Mouse (Mus musculus) kidney, embryonic 15.5 days (tissue): Measurements from ENCODE around the gene Prkag3. TPM values are rescaled to one million over a fixed set of nuclear protein-coding genes. Genes with fewer than 3 reads are reported as not detected.

ENCODE experiments used
- ATAC-seq: fragments of 200-750 bp; cut with Nextera tagmentation; replicated peaks from 2 replicates; pipeline ENCODE4 v1.8.0; 2017; ENCODE audit warnings: moderate TSS enrichment; ENCODE audit not compliant: low FRiP score
- H3K27ac ChIP-seq: fragments of 300-500 bp; sonication (generic); 2 replicates; pipeline ENCODE4 v1.5.1; 2015; ENCODE audit warnings: mild to moderate bottlenecking, inconsistent platforms
- H3K27me3 ChIP-seq: fragments of 300-500 bp; sonication (generic); 2 replicates; pipeline ENCODE4 v1.6.1; 2015; ENCODE audit warnings: inconsistent platforms
- H3K36me3 ChIP-seq: fragments of 300-500 bp; sonication (generic); 2 replicates; pipeline ENCODE4 v1.6.1; 2015; ENCODE audit warnings: inconsistent platforms
- H3K4me1 ChIP-seq: fragments of 300-500 bp; sonication (generic); 2 replicates; pipeline ENCODE4 v1.6.1; 2015; ENCODE audit warnings: inconsistent platforms
- H3K4me2 ChIP-seq: fragments of 300-500 bp; sonication (generic); 2 replicates; pipeline ENCODE4 v1.6.1; 2015; ENCODE audit warnings: moderate library complexity, mild to moderate bottlenecking, inconsistent platforms
- H3K4me3 ChIP-seq: fragments of 300-500 bp; sonication (generic); replicated peaks from 2 replicates; pipeline ENCODE4 v1.5.1; 2015; ENCODE audit warnings: mild to moderate bottlenecking, inconsistent platforms
- H3K9ac ChIP-seq: fragments of 300-500 bp; sonication (generic); 2 replicates; pipeline ENCODE4 v1.6.1; 2015; ENCODE audit warnings: mild to moderate bottlenecking, inconsistent platforms
- H3K9me3 ChIP-seq: fragments of 300-500 bp; sonication (generic); replicated peaks from 2 replicates; pipeline ENCODE4 v1.6.1; 2016; ENCODE audit warnings: inconsistent platforms
- WGBS: fragments of 180-500 bp; shearing (Covaris S2); methylation state at CpG from one replicate; pipeline ENCODE4 v1.1.7; 2015; ENCODE audit warnings: mixed read lengths; 5-methylcytosine and 5-hydroxymethylcytosine counted together
- polyA plus RNA-seq: library from polyadenylated mRNA; unstranded; fragments of >200 nt; fragmentation: Nextera tagmentation; extraction: Ambion mirVana; gene quantifications from 2 replicates; pipeline ENCODE4 v1.2.1, GENCODE M21; 2015

Gene Prkag3
- polyA plus RNA-seq, 1 experiment from 2014 or later, result 0.44 TPM

DNA sequence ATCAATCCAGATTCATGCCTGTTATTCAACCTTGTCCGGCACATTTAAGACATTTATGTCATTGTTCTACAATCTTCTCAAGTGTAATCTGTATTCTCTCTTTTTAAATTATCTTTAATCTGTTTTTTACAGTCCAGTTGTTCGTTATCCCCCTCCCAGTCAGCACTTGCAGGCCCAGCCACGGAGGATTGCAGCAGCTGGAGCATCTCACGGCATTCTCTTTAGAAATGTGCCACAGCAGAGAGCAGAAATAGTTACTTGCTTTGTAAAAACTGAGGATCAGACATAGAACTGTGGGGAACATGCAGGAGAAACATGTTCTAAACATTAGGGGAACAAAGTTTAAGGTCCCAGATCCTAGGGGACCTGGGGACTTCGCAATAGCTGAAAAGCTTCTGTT is 44.0 kb downstream of the Prkag3 start:
- no peak overlapping the region for H3K4me2 ChIP-seq
- H3K9ac ChIP-seq, result no peak overlapping the region
- 44% methylated on average over 5 of the region's 5 CpGs for WGBS
- H3K4me3 ChIP-seq, result no peak overlapping the region
- no peak for ATAC-seq
- no peaks in the 10 kb centered on the region for H3K9me3 ChIP-seq
- H3K27me3 ChIP-seq, result no peaks in the 10 kb centered on the region
- H3K27ac ChIP-seq, result peak overlapping the region; percentile 65
- H3K36me3 ChIP-seq, result peaks cover 20% of the 10 kb centered on the region
- 0 out of 2 replicates have a peak, but pooled peaks cover 3% of the 10 kb centered on the region for H3K4me1 ChIP-seq

DNA sequence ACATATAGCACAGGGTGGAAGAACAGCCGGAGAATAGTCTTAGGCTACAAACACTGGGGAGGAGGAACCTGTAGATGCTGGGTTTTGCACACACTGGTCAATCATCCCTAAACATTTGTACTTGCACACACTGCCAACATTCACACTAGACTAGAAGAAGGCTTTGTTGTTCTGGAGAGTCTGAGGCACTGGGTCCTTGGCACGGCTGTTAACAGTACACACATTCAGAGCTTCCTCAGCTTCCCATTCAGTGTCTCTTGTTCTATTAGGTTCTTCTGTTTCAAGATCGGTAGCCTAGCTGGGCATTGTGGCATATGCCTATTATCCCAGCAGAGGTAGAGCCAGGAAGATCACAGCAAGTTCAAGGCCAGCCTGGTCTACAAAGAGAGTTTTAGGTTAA is 44.9 kb downstream of the Prkag3 start:
- Histone ChIP-seq H3K27me3 (no peaks in the 10 kb centered on the region), H3K9me3 (no peaks in the 10 kb centered on the region), H3K9ac (no peak overlapping the region), H3K4me2 (no peak overlapping the region), H3K36me3 (peaks cover 28% of the 10 kb centered on the region), H3K27ac (0 out of 2 replicates have a peak overlapping the region, but pooled peaks have one; percentile 18), H3K4me1 (0 out of 2 replicates have a peak, but pooled peaks cover 3% of the 10 kb centered on the region), H3K4me3 (no peak overlapping the region)
- ATAC-seq, result no peak
- WGBS, result 80% methylated on average over 3 of the region's 3 CpGs

DNA sequence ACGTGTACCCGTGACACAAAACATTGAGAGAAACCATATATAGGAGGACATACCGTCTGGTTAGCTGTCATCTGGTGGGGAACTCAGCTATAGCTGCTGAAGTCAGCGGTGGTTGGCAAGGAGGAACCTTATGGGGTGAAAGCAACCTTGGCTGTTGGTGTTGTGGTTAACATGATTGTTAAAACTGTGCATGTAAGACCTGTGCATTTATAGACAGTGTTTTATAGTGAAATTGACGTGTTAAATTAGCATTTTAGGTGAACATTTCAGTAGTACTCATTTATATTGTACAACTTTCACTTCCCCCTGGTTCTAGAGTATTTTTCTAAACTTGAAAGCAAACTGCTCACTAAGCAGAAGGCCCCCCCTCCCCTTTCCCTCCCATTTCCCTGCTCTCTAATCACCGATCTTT is 46.9 kb downstream of the Prkag3 start:
- Histone ChIP-seq H3K4me3 (no peak overlapping the region), H3K27ac (no peak overlapping the region), H3K9ac (no peak overlapping the region), H3K4me2 (no peak overlapping the region), H3K36me3 (peaks cover 48% of the 10 kb centered on the region), H3K27me3 (no peaks in the 10 kb centered on the region), H3K9me3 (no peaks in the 10 kb centered on the region), H3K4me1 (0 out of 2 replicates have a peak, but pooled peaks cover 3% of the 10 kb centered on the region)
- WGBS, result 88% methylated on average over 6 of the region's 6 CpGs
- no peak for ATAC-seq

DNA sequence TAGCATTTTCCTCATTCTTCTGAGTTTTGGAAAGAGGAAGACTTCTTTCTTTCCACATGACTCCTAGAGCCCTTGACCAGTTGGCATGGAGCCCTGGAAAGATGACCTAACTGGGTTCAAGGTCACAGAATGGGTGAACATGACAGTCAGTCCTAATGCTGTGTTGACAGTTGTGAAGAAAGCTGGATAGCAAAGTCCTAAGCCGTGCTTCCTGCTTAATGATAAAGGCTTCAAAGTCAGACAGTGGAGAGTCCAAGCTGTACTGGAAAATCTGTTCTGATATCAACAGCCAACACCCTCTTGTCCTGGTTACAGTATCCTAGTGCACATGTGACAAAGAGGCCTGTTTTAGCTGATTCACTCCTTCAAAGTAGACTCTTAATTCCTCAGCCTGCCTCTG is 50.2 kb downstream of the Prkag3 start:
- no peaks in the 10 kb centered on the region for H3K9me3 ChIP-seq
- H3K27ac ChIP-seq, result no peak overlapping the region
- no peak overlapping the region for H3K4me2 ChIP-seq
- ATAC-seq, result no peak
- no peak overlapping the region for H3K4me3 ChIP-seq
- WGBS, result 86% methylated on average over 1 of the region's 1 CpGs
- peaks cover 81% of the 10 kb centered on the region for H3K36me3 ChIP-seq
- H3K9ac ChIP-seq, result no peak overlapping the region
- no peaks in the 10 kb centered on the region for H3K27me3 ChIP-seq
- no peaks in the 10 kb centered on the region for H3K4me1 ChIP-seq

DNA sequence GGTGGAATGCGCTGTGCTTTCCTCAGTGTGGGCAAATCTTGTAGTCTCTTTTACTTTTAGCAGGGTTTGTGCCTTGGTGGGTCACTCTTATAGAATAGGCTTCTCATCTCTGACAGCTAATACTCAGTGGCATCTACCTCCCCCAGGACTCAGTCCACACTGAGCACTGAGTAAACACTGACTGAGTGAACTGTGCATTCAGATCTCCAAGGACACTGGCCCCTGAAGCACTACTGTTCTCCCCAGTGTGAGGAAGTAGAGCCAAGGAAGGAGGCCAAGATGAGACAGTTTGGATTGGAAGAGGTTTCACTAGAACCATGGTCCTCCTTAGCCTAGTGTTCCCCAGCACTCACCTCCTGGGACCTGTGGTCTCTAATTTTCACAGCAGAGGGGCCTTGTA is 50.7 kb downstream of the Prkag3 start:
- no peaks in the 10 kb centered on the region for H3K9me3 ChIP-seq
- no peaks in the 10 kb centered on the region for H3K27me3 ChIP-seq
- ATAC-seq, result no peak
- no peak overlapping the region for H3K9ac ChIP-seq
- H3K4me3 ChIP-seq, result no peak overlapping the region
- 93% methylated on average over 1 of the region's 1 CpGs for WGBS
- no peaks in the 10 kb centered on the region for H3K4me1 ChIP-seq
- H3K4me2 ChIP-seq, result no peak overlapping the region
- no peak overlapping the region for H3K27ac ChIP-seq
- peaks cover 85% of the 10 kb centered on the region for H3K36me3 ChIP-seq

DNA sequence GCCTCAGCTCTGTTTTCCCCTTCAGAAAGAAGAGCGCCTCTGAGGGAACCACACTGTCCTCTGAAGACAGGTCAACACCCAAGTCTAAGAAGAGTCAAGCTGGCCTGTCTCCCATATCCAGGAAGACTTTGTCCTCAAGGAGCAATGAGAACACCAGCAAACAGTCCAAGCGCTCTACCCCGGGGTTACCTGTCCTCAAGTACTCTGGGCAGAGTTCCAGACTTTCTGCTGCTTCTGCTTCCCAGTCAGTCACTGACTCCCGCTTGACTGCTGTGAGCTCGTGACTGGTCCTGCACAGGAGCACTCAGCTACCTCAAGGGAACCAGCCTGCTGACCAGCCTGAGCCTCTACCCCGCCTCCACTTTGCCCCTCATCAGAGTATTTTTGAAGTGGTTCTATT is 51.6 kb downstream of the Prkag3 start:
- WGBS, result 89% methylated on average over 6 of the region's 6 CpGs
- H3K4me2 ChIP-seq, result no peak overlapping the region
- H3K36me3 ChIP-seq, result peaks cover 82% of the 10 kb centered on the region
- no peaks in the 10 kb centered on the region for H3K4me1 ChIP-seq
- no peak for ATAC-seq
- no peaks in the 10 kb centered on the region for H3K27me3 ChIP-seq
- H3K4me3 ChIP-seq, result no peak overlapping the region
- H3K9me3 ChIP-seq, result no peaks in the 10 kb centered on the region
- H3K9ac ChIP-seq, result no peak overlapping the region
- H3K27ac ChIP-seq, result no peak overlapping the region

DNA sequence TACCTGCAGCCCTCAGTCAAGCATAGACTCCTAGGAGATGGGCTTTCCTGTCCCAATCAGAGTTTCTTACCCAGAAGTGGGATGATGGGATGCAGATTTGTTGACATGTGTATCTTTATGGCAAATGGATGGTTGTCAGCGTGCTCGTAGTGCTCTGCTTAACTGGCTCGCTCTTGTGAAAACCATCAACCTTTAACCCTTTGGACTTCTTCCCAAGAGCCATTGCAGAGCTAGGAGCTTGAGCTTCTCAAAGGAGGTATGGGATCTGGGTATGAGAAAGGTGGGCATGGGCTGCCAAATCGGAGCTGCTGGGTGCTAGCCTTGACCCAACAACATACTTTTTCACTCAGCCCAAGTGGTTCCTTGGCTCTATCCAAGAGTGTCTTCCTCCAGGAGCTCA is 53.2 kb downstream of the Prkag3 start:
- H3K9me3 ChIP-seq, result no peaks in the 10 kb centered on the region
- no peaks in the 10 kb centered on the region for H3K27me3 ChIP-seq
- no peak for ATAC-seq
- no peak overlapping the region for H3K4me2 ChIP-seq
- WGBS, result 91% methylated on average over 4 of the region's 4 CpGs
- H3K27ac ChIP-seq, result no peak overlapping the region
- no peak overlapping the region for H3K4me3 ChIP-seq
- no peak overlapping the region for H3K9ac ChIP-seq
- peaks cover 90% of the 10 kb centered on the region for H3K36me3 ChIP-seq
- H3K4me1 ChIP-seq, result no peaks in the 10 kb centered on the region

DNA sequence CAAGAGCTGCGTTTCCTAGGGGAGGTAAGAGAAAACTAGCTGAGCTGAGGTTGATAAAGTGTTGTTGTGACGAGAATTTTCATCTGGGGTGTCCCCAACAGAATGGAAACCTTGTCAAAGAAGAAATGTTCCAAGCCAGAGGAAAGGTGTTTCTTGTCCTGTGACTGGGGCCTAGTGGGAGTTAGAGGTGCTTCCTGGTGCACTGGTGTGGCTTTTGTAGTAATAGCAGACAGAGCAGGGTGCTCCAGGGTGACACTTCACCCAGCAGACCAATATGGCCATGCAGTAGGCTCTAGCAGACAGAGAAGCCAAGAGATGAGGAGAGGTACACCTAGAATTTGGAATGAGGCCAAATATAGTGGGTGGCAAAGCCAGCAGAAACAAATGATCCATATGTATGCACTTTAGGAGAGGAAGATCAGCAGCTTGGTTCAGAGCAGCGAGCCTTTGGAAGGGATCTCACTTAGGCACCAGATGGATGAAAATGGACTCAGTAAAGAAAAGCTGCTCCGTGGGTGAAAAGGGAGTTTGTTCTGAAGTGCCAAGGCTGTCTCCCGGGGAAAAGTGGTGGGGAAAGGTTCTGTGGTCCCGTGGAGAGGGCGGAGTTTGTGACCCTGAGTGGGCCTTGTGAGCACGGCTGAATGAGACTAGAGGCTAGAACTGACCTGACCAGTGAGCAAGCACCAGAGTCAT is 55.0 kb downstream of the Prkag3 start:
- Histone ChIP-seq H3K9ac (no peak overlapping the region), H3K4me3 (no peak overlapping the region), H3K4me1 (no peaks in the 10 kb centered on the region), H3K27ac (no peak overlapping the region), H3K36me3 (peaks cover 91% of the 10 kb centered on the region), H3K4me2 (no peak overlapping the region), H3K9me3 (no peaks in the 10 kb centered on the region), H3K27me3 (no peaks in the 10 kb centered on the region)
- no peak for ATAC-seq
- 95% methylated on average over 8 of the region's 8 CpGs for WGBS

Other genes starting within 250 kb of the Prkag3 start
- 71.9 and 72.3 TPM in 2 replicates for gene Cnot9, start 243.2 kb downstream of the Prkag3 start, polyA plus RNA-seq
- 0.53 and 1.3 TPM in 2 replicates for gene Plcd4, start 206.3 kb downstream of the Prkag3 start, polyA plus RNA-seq
- 33.2 and 34.3 TPM in 2 replicates for gene Usp37, start 204.9 kb downstream of the Prkag3 start, polyA plus RNA-seq
- 7.5 and 8.4 TPM in 2 replicates for gene Zfp142, start 161.0 kb downstream of the Prkag3 start, polyA plus RNA-seq
- 15.7 and 17.8 TPM in 2 replicates for gene Bcs1l, start 160.9 kb downstream of the Prkag3 start, polyA plus RNA-seq
- 40.7 and 43.4 TPM in 2 replicates for gene Rnf25, start 147.8 kb downstream of the Prkag3 start, polyA plus RNA-seq
- gene Stk36, start 147.8 kb downstream of the Prkag3 start, polyA plus RNA-seq, result 7.6 and 8.8 TPM in 2 replicates
- 17.4 and 19.5 TPM in 2 replicates for gene Ttll4, start 87.5 kb downstream of the Prkag3 start, polyA plus RNA-seq
- gene Cyp27a1, start 35.6 kb downstream of the Prkag3 start, polyA plus RNA-seq, result 7.2 and 7.6 TPM in 2 replicates
- gene Wnt6, start 22.7 kb upstream of the Prkag3 start, polyA plus RNA-seq, result 2.0 and 2.3 TPM in 2 replicates
- 0.43 and 0.89 TPM in 2 replicates for gene Wnt10a, start 42.3 kb upstream of the Prkag3 start, polyA plus RNA-seq
- 0.05 TPM in 1 of 2 replicates, not detected in the other for gene Cdk5r2, start 105.7 kb upstream of the Prkag3 start, polyA plus RNA-seq
- 0.53 and 0.67 TPM in 2 replicates for gene Fev, start 136.2 kb upstream of the Prkag3 start, polyA plus RNA-seq
- not detected in 2 replicates for gene Cryba2, start 143.9 kb upstream of the Prkag3 start, polyA plus RNA-seq
- 0.03 TPM in 1 of 2 replicates, not detected in the other for gene Cfap65, start 186.4 kb upstream of the Prkag3 start, polyA plus RNA-seq
- 2.2 and 2.9 TPM in 2 replicates for gene Ihh, start 202.5 kb upstream of the Prkag3 start, polyA plus RNA-seq